Mouse (Mus musculus) testis, adult 2 months (tissue): ENCODE measurements around the gene Vcl.

Experiments used
- CTCF ChIP-seq: fragments of 200-500 bp; IDR thresholded peaks from 2 replicates; pipeline ENCODE4 v1.5.1; 2012; ENCODE audit warnings: low read depth, mild to moderate bottlenecking, inconsistent platforms, low read length, moderate library complexity; ENCODE audit not compliant: control insufficient read depth, insufficient read depth, insufficient replicate concordance
- POLR2A ChIP-seq: fragments of 200-500 bp; IDR thresholded peaks from 2 replicates; pipeline ENCODE4 v1.6.1; 2012; ENCODE audit warnings: low read depth, mild to moderate bottlenecking, inconsistent platforms, low read length, moderate library complexity; ENCODE audit not compliant: control insufficient read depth

- TF ChIP-seq CTCF (no peak), POLR2A (no peak)
Measured at GRCm38 (mm10) chr14:20911811-20912210, 17.4 kb upstream of the Vcl start.
